Mouse (Mus musculus) hindbrain, embryonic 15.5 days (tissue): Measurements from ENCODE around the gene Rapgef2. TPM values are rescaled to one million over a fixed set of nuclear protein-coding genes. Genes with fewer than 3 reads are reported as not detected.

Experiments used
- ATAC-seq: fragments of 200-750 bp; cut with Nextera tagmentation; 2 replicates; pipeline ENCODE4 v1.8.0; 2017; ENCODE audit warnings: low read depth, moderate number of reproducible peaks, moderate TSS enrichment; ENCODE audit not compliant: low FRiP score
- H3K27ac ChIP-seq: fragments of 300-500 bp; sonication (generic); replicated peaks from 2 replicates; pipeline ENCODE4 v1.5.1; 2015; ENCODE audit warnings: mild to moderate bottlenecking, inconsistent platforms
- H3K27me3 ChIP-seq: fragments of 300-500 bp; sonication (generic); 2 replicates; pipeline ENCODE4 v1.6.1; 2015; ENCODE audit warnings: control low read depth, inconsistent platforms
- H3K36me3 ChIP-seq: fragments of 300-500 bp; sonication (generic); 2 replicates; pipeline ENCODE4 v1.6.1; 2015; ENCODE audit warnings: control low read depth, inconsistent platforms
- H3K4me1 ChIP-seq: fragments of 300-500 bp; sonication (generic); replicated peaks from 2 replicates; pipeline ENCODE4 v1.6.1; 2015; ENCODE audit warnings: control low read depth, inconsistent platforms
- H3K4me2 ChIP-seq: fragments of 300-500 bp; sonication (generic); 2 replicates; pipeline ENCODE4 v1.6.1; 2015; ENCODE audit warnings: moderate library complexity, mild to moderate bottlenecking, inconsistent platforms
- H3K4me3 ChIP-seq: fragments of 300-500 bp; sonication (generic); 2 replicates; pipeline ENCODE4 v1.5.1; 2015; ENCODE audit warnings: mild to moderate bottlenecking, inconsistent platforms
- H3K9ac ChIP-seq: fragments of 300-500 bp; sonication (generic); 2 replicates; pipeline ENCODE4 v1.6.1; 2015; ENCODE audit warnings: inconsistent platforms
- H3K9me3 ChIP-seq: fragments of 300-500 bp; sonication (generic); 2 replicates; pipeline ENCODE4 v1.6.1; 2016; ENCODE audit warnings: control low read depth, inconsistent platforms
- WGBS: fragments of 180-500 bp; shearing (Covaris S2); methylation state at CpG from one replicate; pipeline ENCODE4 v1.1.7; 2015; 5-methylcytosine and 5-hydroxymethylcytosine counted together
- polyA plus RNA-seq: library from polyadenylated mRNA; unstranded; fragments of >200 nt; fragmentation: Nextera tagmentation; extraction: Ambion mirVana; gene quantifications from 2 replicates; pipeline ENCODE4 v1.2.1, GENCODE M21; 2015

Gene Rapgef2
- polyA plus RNA-seq, 1 experiment from 2014 or later: 13.5 TPM

DNA sequence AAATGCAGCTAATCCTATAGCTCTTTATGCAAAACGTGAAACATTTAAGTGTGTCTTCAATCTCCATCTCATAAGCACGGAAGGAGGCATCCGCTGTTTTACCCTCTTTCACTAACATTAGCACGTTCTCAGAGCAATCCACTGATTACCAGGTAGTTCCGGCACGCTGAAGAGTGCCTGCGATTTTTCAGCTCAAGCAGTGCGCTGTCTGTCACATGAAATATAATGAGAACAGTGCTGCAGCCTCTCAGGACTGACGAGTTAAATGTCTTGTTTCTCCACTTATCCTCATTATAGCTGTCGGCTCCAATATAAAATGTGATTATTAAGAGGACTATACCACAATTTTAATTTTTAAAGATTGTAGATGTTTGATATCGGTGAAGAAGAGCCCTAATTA, 94.8 kb downstream of the Rapgef2 start:
- no peaks in the 10 kb centered on the region for H3K36me3 ChIP-seq
- no peak overlapping the region for H3K4me3 ChIP-seq
- H3K4me2 ChIP-seq: peak overlapping the region; percentile 15; the same call in 1 of the 2 replicates
- H3K27ac ChIP-seq: no peak overlapping the region
- no peak overlapping the region for H3K9ac ChIP-seq
- WGBS: 61% methylated on average over 11 of the region's 11 CpGs
- H3K9me3 ChIP-seq: no peaks in the 10 kb centered on the region
- no peak for ATAC-seq
- peaks cover 15% of the 10 kb centered on the region for H3K4me1 ChIP-seq
- no peaks in the 10 kb centered on the region for H3K27me3 ChIP-seq

DNA sequence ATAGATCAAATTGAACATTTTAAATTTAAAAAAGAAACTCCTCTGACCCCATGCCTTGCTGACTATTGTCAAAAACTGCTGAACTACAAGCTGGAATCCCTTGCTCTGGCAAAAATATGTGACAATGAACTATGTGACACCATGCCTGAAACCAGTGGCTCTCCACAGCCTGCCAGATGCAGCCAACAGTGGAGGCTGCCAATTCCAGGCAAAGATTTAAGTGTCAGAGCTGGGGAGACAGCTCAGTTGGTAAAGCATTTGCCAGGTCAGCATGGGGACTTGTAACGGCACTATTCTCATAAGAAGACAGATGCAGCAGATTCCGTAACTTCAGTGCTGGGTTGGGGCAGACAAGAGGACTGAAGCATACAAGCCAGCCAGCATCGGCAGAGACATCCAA, 95.9 kb downstream of the Rapgef2 start:
- WGBS: 77% methylated on average over 3 of the region's 3 CpGs
- H3K4me1 ChIP-seq: peaks cover 15% of the 10 kb centered on the region
- H3K9ac ChIP-seq: no peak overlapping the region
- H3K9me3 ChIP-seq: no peaks in the 10 kb centered on the region
- H3K36me3 ChIP-seq: no peaks in the 10 kb centered on the region
- H3K4me2 ChIP-seq: no peak overlapping the region
- no peak overlapping the region for H3K27ac ChIP-seq
- H3K4me3 ChIP-seq: no peak overlapping the region
- no peaks in the 10 kb centered on the region for H3K27me3 ChIP-seq
- no peak for ATAC-seq

DNA sequence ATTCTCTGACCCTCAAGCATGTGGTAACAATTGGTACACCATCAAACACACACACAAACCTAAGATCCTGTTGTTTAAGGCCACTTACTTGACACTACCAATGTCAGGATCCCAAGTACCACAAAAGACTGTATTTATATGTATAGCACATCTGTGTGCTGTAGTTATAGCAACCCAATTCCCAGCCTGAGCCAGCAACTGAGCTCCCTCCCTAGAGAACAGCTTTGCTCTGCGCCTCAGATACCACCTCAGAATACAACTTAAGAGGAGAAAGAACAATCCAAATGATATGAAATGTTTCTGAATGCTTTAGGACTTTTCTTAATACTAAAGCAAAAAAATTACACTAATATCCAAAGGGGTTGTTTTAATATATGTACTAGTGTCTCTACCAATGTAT, 98.4 kb downstream of the Rapgef2 start:
- Histone ChIP-seq H3K9ac (no peak overlapping the region), H3K9me3 (no peaks in the 10 kb centered on the region), H3K27ac (no peak overlapping the region), H3K4me1 (peaks cover 12% of the 10 kb centered on the region), H3K27me3 (no peaks in the 10 kb centered on the region), H3K36me3 (no peaks in the 10 kb centered on the region), H3K4me2 (no peak overlapping the region), H3K4me3 (no peak overlapping the region)
- ATAC-seq: no peak
- 72% methylated on average over 1 of the region's 1 CpGs for WGBS

DNA sequence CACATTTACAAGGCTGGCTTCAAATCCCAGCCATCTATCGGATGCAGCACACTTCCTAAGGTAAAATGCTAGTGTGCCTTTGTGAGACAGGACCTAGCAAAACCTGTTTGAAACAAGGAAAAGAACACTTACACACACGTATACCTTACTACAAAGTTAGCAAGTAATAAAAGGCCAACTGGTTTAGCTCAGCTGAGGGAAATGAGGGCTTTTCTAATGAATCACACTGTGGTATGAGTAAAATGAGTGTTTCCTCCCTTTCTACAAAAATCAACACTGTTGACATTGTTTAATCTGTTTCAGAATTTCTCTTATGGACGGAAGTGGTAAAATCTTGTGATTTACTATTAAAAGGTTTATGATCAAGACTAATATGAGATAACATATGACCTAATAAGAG, 104.0 kb downstream of the Rapgef2 start:
- H3K36me3 ChIP-seq: no peaks in the 10 kb centered on the region
- H3K9me3 ChIP-seq: no peaks in the 10 kb centered on the region
- no peaks in the 10 kb centered on the region for H3K27me3 ChIP-seq
- no peak overlapping the region for H3K4me2 ChIP-seq
- peaks cover 19% of the 10 kb centered on the region for H3K4me1 ChIP-seq
- whole genome bisulfite sequencing: 76% methylated on average over 3 of the region's 3 CpGs
- H3K9ac ChIP-seq: no peak overlapping the region
- H3K27ac ChIP-seq: no peak overlapping the region
- H3K4me3 ChIP-seq: no peak overlapping the region
- ATAC-seq: no peak

DNA sequence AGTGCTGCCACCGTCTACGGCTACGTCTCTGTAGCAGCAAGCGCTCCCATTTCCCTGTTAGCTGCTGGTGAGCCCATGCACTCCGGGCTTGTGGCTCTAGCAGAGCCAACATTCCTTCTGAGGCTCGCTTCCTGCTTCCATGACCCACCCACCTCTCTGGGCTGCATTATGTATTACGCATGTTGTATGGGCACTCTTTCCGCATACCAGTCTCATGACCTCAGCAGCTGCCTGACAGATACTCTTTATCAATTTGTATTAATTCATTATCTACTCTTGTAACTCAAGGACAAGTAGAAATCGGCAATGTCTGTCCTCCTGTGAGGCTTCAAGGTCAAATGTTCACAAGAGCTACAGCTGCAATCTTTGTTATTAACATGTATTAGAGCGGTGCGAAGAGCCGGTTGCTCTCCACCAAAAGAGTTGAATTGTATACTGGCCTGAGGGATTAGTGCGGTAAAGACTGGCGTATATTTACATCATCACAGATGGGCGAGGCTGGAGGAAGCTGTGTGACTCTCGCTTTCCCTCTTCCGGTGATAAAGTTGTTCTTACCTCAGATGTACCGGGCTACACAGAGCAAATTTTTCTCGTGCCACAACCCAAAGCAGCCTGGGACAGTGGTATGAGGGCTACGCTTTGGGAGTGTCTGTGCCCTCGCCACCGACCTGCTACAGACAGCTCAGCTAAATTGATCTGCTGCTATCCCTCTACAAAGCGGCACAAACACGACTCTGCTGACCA, 104.9 kb downstream of the Rapgef2 start:
- Histone ChIP-seq H3K27me3 (no peaks in the 10 kb centered on the region), H3K4me3 (no peak overlapping the region), H3K4me2 (peak overlapping the region; percentile 14), H3K9me3 (no peaks in the 10 kb centered on the region), H3K9ac (no peak overlapping the region), H3K27ac (peak overlapping the region; percentile 13; the same call in 1 of the 2 replicates), H3K36me3 (no peaks in the 10 kb centered on the region), H3K4me1 (peaks cover 22% of the 10 kb centered on the region)
- 68% methylated on average over 24 of the region's 24 CpGs for WGBS
- 0 out of 2 replicates have a peak, but pooled peaks have one; percentile 19 for ATAC-seq

DNA sequence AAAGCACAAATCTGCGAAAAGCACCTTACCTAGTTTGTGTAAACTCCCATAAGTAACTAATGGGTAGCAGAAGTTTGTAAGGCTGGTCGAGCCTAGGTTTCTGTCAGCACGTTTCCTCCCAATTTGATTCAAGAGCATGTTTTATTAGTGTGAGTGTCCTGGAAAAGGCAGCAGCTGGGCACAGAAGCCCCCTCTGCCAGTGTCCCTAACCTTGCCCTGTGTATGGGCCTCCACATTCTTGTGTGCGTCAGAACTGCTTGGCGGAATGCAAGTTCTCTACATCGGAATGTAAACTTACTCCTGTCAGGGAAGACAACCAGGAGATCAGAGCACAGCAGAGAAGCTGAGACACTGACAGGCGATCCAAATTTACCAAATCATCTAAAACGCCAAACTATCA, 106.2 kb downstream of the Rapgef2 start:
- Histone ChIP-seq H3K36me3 (no peaks in the 10 kb centered on the region), H3K4me3 (no peak overlapping the region), H3K9me3 (no peaks in the 10 kb centered on the region), H3K4me1 (peaks cover 22% of the 10 kb centered on the region), H3K27ac (no peak overlapping the region), H3K9ac (no peak overlapping the region), H3K27me3 (no peaks in the 10 kb centered on the region), H3K4me2 (no peak overlapping the region)
- no peak for ATAC-seq
- 66% methylated on average over 8 of the region's 8 CpGs for WGBS

DNA sequence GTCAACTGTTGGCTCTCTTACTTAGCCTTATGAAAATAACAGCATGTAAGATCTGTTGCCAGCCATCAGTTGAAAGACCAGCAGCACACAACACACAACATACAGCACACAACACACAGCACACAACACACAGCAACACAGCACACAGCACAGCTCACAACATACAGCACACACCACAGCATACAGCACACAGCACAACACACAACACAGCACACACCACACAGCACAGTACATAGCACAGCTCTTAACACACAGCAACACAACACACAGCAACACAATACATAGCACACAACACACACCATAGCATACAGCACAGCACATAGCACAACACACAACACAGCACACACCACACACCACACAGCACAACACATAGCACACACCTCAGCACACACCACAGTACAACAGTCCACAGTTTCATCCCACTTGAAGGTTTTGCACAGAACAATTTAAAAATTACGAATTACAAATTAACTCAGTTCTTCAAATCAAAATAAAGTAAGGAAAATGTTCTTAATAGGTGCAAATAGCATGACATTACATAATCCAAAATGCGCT, 106.7 kb downstream of the Rapgef2 start:
- 96% methylated on average over 2 of the region's 2 CpGs for WGBS
- no peak overlapping the region for H3K4me2 ChIP-seq
- no peak overlapping the region for H3K9ac ChIP-seq
- no peak overlapping the region for H3K27ac ChIP-seq
- H3K9me3 ChIP-seq: no peaks in the 10 kb centered on the region
- H3K4me3 ChIP-seq: no peak overlapping the region
- H3K36me3 ChIP-seq: no peaks in the 10 kb centered on the region
- ATAC-seq: peak; percentile 54
- no peaks in the 10 kb centered on the region for H3K27me3 ChIP-seq
- peaks cover 22% of the 10 kb centered on the region for H3K4me1 ChIP-seq

DNA sequence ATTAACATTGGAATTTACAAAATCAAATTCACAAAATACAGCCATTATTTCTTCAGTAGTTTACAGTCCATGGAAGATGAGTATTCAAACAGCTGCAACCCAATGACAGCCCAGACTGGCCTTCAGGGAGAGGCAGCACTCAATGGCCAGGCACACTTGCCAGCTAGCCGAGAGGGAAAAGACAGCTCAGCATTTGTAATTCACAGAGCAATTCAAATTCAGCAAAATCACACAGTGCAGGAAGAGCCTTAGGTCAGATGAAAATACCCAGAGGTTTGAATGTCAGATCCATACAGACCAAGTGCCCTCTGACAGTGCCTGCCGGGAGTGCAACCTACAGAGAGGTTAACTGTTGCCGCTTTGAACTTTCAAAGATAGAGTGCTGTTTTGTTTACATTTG, 107.6 kb downstream of the Rapgef2 start:
- no peak for ATAC-seq
- Histone ChIP-seq H3K4me2 (no peak overlapping the region), H3K9ac (no peak overlapping the region), H3K9me3 (no peaks in the 10 kb centered on the region), H3K27me3 (no peaks in the 10 kb centered on the region), H3K36me3 (no peaks in the 10 kb centered on the region), H3K4me3 (no peak overlapping the region), H3K4me1 (peaks cover 22% of the 10 kb centered on the region), H3K27ac (no peak overlapping the region)
- WGBS: 53% methylated on average over 3 of the region's 3 CpGs

DNA sequence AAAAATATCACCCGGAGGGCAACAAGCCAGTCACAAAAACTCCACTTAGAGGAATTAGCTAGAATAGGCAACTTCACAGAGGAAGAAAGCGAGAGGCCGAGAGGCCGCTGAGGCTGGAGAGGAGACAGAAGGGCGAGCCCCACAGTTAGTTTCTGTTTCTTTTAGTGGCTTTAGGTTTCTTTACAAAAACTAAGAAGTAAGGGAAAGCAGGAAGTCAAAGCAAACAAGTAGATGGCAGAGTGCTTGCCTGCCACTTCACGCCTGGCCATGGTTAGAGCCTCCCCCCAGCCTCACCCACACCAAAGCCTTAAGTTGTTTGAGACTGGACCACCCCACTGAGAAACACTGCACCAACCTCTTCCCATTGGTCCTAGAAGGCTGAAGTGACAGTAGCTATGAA, 108.2 kb downstream of the Rapgef2 start:
- Histone ChIP-seq H3K4me2 (no peak overlapping the region), H3K4me1 (peaks cover 22% of the 10 kb centered on the region), H3K27ac (0 out of 2 replicates have a peak overlapping the region, but pooled peaks have one; percentile 5), H3K27me3 (no peaks in the 10 kb centered on the region), H3K4me3 (no peak overlapping the region), H3K9ac (no peak overlapping the region), H3K36me3 (no peaks in the 10 kb centered on the region), H3K9me3 (no peaks in the 10 kb centered on the region)
- 80% methylated on average over 6 of the region's 6 CpGs for WGBS
- no peak for ATAC-seq

DNA sequence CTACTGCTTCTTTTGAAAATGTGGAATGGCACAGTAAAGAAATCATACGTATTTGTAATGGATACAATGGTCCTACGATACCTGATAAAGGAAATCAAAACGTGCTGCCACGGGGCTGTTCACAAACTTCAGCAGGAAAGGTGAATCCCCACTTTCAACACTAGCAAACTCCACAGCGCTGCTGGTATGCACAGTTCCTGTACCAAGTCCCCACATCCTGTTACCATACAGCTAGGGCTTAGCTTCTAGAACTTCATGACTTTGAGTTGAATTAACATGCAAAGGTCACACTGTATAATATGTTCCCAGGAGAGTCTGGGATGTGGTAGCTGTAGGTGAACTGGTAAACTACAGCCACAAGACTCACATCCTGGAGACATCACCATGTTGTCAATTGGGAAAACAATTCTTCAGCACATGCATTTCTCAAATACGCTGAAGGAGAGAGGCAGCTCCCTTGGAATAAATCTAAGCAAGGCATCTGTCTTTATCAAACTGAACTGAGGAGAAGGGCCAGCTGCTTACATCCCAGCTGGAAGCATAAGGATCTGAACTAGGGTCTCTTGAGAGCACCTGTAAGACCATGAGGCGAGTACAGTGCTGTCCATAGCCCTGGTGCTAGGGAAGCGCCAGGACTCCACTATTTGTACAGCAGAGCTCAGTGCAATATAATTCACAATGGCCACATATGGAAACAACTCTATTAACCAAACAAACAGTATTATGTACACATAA, 109.0 kb downstream of the Rapgef2 start:
- WGBS: 85% methylated on average over 8 of the region's 8 CpGs
- H3K36me3 ChIP-seq: no peaks in the 10 kb centered on the region
- no peak overlapping the region for H3K4me3 ChIP-seq
- H3K4me1 ChIP-seq: peaks cover 22% of the 10 kb centered on the region
- no peak overlapping the region for H3K27ac ChIP-seq
- no peak overlapping the region for H3K4me2 ChIP-seq
- H3K9ac ChIP-seq: no peak overlapping the region
- no peak for ATAC-seq
- no peaks in the 10 kb centered on the region for H3K27me3 ChIP-seq
- no peaks in the 10 kb centered on the region for H3K9me3 ChIP-seq

DNA sequence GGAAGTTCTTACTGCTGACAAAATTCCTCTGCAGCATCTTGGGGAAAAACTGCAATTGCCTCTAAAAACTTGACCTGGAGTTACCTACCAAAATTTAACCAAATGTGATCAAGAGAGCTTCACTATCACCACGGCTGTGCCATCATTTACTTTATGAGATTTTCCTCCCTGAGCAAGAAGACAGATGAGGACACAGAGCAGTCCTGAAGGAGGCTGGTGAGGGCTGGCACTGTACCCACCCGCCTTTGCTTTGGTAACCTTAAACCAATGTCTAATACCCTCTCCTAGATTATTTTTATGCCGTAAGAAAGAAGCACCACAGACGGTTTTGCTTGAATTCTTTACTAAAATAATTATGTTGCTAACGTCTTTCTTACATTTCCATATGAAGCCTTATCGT, 112.1 kb downstream of the Rapgef2 start:
- no peaks in the 10 kb centered on the region for H3K36me3 ChIP-seq
- no peak for ATAC-seq
- H3K9me3 ChIP-seq: no peaks in the 10 kb centered on the region
- H3K4me2 ChIP-seq: no peak overlapping the region
- no peak overlapping the region for H3K9ac ChIP-seq
- H3K27ac ChIP-seq: no peak overlapping the region
- no peak overlapping the region for H3K4me3 ChIP-seq
- H3K27me3 ChIP-seq: no peaks in the 10 kb centered on the region
- peaks cover 7% of the 10 kb centered on the region; the same call in 1 of the 2 replicates for H3K4me1 ChIP-seq
- 89% methylated on average over 6 of the region's 6 CpGs for WGBS

DNA sequence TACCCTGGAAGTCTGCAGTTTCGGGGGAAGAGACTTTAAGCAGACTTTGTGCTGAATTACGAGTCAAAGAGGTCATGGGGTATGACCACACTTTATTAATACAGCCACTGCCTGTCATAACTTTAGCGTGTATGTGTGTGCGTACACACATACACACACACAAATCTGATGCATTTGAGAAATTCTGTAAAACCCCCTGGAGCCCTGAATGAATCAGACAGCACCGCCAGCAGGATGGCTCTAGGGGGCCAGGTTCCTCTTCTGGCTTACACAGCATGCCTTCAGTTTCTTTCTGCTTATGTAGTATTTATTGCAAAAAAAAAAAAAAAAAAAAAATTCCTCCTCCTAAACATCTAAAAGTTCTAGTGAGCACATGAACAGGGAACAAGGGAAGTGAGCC, 113.0 kb downstream of the Rapgef2 start:
- H3K9ac ChIP-seq: no peak overlapping the region
- no peak for ATAC-seq
- no peak overlapping the region for H3K4me3 ChIP-seq
- no peaks in the 10 kb centered on the region for H3K36me3 ChIP-seq
- peaks cover 7% of the 10 kb centered on the region; the same call in 1 of the 2 replicates for H3K4me1 ChIP-seq
- 86% methylated on average over 5 of the region's 5 CpGs for WGBS
- H3K27ac ChIP-seq: no peak overlapping the region
- H3K27me3 ChIP-seq: no peaks in the 10 kb centered on the region
- no peaks in the 10 kb centered on the region for H3K9me3 ChIP-seq
- no peak overlapping the region for H3K4me2 ChIP-seq
